Mouse (Mus musculus): ENCODE data around the gene Foxo3.

Foxo3 gene

DNA sequence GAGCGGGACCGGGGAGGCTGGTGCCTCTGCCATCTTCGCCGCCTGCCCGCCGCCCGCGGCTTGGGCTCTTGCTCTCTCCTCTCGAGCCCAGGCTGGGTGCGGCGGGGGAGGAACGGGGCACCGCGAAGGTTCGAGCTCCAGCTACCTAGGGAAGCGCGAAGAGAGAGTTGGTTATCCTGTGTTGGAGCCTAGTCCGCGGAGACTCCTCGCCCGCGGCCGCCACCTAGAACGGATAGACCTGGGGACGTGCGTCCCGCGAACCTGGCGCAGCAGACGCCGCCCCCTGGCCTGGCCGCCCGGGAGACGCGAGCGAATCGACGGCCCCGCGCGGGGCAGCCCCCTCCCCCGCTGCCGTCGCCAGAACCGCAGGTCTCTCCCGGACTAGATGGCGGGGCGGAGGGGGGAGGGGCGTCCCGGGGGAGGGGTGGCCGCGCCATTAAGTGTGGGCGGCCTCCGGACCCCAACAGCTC, 1.1 kb downstream of the Foxo3 start:
- DNase-seq (ENCODE audit: low read depth): no peak

GRCm38 (mm10) chr10:42274712-42275400, 1.7 kb downstream of the Foxo3 start:
- no peak for DNase-seq (ENCODE audit: low read depth)

DNA sequence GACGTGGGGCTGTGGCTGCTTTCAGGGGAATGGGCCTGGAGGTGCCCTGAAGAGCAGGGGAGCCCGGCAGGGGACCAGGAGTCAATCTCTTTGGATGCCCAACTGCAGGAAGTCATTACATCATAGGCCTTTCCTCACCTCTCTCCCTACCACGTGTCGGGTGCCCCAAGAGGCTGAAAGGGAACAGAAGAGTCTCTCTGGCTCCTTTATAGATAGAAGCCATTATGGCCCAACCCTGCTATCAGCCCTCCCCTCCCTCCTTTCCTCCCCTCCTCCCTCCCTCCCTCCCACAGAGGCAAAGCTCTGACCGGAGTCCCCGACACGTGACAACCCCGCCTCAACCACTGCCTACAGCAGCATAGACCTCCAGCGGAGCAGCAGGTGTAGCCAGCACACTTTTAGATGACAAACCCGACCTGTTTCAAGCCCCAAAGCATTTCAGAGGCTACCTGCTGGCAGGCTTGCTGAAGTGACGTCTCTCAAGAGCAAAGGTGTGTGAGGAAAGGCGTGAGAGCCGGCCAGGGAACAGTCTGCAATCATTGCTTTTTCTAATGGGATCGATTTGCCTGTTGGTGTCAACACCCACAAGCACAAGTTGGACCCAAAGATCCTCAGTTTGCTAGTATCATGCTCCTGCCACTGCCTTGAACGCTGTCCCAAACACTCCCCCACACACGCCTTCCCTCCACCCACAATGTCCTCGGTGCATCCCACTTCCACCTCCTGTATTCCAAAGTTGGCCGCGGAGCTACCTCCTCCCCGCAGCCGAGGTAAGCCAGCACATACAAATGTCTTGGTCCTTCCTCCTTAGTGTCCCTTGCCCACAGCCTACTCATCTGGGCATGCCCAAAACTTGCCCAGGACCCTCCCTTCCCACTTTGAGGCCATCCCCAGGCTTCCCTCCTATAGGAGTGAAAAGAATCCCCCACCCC, 2.5 kb downstream of the Foxo3 start:
- DNase-seq (ENCODE audit: low read depth): no peak

GRCm38 (mm10) chr10:42273403-42273759, 3.2 kb downstream of the Foxo3 start:
- no peak for DNase-seq (ENCODE audit: low read depth)

- no peak for DNase-seq (ENCODE audit: low read depth)
These were observed 4.9 kb downstream of the Foxo3 start for GRCm38 (mm10) chr10:42271454-42272230.

DNA sequence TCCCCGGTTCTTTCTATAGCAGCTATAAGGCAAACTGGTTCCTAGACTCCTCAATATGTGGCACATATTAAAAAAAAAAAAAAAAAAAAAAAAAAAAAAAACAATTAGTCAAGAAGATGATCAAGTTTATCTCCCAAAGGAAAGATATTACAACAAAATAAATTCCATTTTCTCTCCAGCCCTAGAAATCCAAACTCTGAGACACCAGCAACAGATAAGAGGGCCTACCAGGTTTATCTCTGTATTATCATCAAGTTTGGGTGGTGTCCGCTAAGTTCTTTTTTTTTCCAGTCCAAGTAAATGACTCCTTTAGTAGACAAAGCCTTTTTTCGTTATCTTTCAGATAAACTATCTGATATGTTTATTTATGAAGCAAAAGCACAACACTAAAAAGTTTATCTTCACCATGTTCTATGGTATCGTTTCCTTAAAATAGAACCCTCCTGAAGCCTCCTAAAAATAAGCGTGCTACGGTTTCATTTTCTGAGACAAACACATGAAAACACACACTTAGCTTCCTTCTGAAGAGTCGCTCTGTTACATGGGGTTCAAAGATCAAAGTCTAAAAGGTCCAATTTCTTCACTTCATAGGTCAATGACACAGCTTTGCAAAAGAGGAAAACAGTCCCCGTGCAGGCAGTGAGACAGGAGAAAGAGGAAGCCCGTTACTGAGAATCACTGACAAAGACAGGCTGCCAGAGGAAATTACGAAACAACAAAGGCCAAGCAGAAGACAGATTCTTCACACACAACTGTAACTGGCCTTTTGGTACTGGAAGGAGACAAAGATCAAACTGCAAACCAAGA, 6.1 kb downstream of the Foxo3 start:
- DNase-seq (ENCODE audit: low read depth): no peak

- no peak for DNase-seq (ENCODE audit: low read depth)
These were observed 7.1 kb downstream of the Foxo3 start for GRCm38 (mm10) chr10:42269281-42270025.

- no peak for DNase-seq (ENCODE audit: low read depth)
These were observed 8.6 kb downstream of the Foxo3 start for GRCm38 (mm10) chr10:42267811-42268545.

GRCm38 (mm10) chr10:42265021-42265689, 11.4 kb downstream of the Foxo3 start:
- no peak for DNase-seq (ENCODE audit: low read depth)

- no peak for DNase-seq (ENCODE audit: low read depth)
These were observed 12.4 kb downstream of the Foxo3 start for GRCm38 (mm10) chr10:42264195-42264594.

DNA sequence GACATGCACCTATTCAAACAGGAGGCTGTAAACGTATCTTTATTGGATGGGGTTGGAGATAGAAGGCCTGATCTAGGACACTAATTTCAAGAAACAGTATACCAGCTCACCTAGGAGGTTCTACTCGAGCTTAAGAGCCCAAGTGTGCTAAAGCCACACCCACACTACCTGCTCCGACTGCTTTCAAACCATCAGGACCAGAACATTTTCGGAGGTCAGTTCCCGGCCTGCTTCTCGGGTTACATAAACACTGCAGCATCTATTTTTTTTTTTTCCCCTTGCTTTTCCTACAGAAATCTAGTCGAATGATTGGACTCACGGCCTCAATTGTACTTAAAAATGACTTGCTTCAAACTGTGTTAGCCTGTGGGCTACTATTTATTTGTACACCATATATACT, 12.9 kb downstream of the Foxo3 start:
- no peak for DNase-seq (ENCODE audit: low read depth)

DNA sequence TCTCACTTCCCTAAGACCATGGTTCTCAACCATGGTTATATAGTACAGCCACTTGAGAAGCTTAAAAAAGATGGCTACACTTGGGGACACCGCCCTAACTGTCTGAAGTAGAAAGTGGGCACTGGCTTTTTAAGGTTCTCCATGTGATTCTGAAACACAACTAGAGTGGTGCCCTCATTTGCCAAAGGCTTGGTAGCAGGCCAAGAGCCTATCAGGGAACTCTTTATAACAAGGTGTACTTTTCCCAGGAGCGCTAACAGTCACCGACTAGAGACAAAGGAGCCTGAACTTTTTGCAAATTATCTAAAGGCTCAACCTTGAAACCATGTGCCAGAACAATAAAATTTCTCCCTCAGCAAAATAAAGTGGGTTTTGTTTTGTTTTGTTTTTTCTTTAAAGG, 14.5 kb downstream of the Foxo3 start:
- DNase-seq (ENCODE audit: low read depth): no peak

GRCm38 (mm10) chr10:42261103-42261502, 15.5 kb downstream of the Foxo3 start:
- DNase-seq (ENCODE audit: low read depth): no peak

DNA sequence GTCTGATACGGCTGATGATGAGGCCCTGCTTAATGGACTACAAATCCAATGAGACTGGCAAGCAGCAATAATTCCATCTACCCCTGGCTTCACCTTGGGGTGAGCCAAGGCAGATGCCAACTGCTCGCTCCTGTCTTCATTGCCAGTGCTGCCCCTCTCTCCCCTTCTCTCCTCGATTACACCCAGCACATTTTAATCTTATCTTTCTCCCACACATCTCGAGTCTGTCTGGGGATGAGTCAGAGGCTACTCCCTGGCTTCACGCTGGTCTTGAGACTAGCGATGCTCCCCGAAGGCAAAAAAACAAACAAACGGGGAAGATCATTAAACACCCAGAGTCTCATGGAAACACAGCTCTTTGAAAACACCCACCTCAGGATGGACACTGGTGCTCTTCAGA, 16.0 kb downstream of the Foxo3 start:
- DNase-seq (ENCODE audit: low read depth): no peak

DNA sequence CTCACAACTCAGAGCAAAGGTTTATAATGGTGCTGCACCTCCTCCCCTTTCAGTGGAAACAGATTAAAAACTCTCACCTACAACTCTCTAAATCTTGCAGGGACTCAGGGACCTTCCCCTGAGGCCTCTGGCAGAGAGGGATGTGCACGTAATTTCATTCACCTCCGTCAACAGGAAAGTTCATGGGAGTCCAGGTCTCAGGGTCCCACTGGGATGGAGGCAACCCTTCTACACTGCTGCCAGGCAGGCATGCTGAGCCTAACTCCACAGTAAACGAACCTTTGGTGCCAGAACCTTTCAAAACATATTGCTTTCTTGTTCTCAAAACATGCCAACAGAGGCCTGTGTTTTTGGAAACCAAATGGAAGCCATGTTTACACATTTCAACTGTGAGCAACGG, 17.0 kb downstream of the Foxo3 start:
- DNase-seq (ENCODE audit: low read depth): no peak

- DNase-seq (ENCODE audit: low read depth): no peak
These were observed 18.6 kb downstream of the Foxo3 start for GRCm38 (mm10) chr10:42257985-42258384.

DNA sequence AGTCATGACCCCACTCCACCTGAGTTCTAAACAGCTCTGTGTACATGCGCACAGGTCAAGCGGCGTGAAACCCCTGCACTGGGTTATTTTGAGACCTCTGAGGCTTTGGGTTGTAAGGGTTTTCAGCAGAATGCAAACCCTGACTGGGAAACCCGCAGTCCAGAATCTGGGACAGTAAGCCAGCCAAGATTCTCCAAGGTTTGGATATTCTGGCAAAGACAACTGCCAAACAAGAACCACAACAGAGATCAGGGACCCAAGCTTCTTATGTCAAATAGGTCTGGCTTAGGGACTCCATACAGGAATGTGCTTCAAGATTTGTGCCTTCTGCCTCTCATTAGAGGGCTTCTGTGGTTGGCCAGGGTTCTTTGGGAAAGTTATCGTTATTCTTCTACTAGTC, 21.8 kb downstream of the Foxo3 start:
- DNase-seq (ENCODE audit: low read depth): no peak

DNA sequence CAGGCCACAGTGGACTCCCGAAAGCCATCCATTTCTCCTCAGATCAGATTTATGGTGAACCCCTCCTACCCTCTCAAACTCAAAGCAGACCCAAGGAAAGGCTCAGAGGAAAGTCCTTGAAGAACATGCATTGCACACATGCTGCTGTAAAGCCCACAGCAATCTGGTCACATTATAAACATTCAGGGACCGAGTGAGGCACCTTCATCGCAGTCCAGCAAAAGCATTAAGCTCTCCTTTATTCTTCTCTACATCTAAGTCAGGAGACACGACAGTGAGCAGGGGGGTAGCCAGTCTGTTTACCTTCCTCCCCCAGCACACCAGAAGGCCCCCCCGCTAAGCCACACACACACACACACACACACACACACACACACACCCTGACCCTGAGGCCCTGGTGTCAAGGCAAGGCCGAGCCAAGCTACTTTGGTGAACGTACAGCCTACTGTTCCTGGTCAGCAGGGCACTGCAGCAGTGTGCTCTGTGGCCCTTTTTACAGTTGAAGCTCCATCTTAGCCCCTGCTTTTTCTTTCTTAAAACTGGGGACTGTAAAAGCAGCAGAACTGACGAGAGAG, 24.7 kb downstream of the Foxo3 start:
- no peak for DNase-seq (ENCODE audit: low read depth)

DNA sequence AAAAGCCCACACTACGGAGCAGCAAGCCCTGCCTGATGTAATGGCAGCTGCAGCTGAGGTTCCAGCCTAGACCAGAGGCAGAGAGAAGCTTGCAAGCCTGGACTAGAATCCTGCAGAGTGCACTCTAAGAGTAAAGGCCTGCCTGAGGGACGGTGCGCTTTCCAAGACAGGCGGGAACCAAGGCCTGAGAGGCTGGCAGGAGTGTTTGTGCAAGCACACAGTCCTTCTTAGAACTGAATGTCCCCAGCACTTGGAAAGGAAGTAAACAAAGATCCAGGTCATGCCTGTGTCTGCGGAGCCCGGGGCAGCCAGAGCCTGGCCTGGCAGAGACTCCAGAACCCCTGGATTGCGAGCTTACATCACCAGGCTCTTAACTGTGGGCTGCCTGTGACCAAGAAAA, 25.4 kb downstream of the Foxo3 start:
- DNase-seq (ENCODE audit: low read depth): no peak

Data from c-Kit-positive CD71-negative TER-119-negative erythroid progenitor cells, embryonic 14.5 days (primary cell).